Mouse (Mus musculus) spleen, postnatal 4 days (tissue): ENCODE measurements around the gene Usp21.

Source experiments
- DNase-seq, 2 experiments: peaks; one replicate each; pipeline ENCODE4 v3.0.0; 2022; ENCODE audit warnings: low spot score in 2 of 2

Usp21 gene

DNA sequence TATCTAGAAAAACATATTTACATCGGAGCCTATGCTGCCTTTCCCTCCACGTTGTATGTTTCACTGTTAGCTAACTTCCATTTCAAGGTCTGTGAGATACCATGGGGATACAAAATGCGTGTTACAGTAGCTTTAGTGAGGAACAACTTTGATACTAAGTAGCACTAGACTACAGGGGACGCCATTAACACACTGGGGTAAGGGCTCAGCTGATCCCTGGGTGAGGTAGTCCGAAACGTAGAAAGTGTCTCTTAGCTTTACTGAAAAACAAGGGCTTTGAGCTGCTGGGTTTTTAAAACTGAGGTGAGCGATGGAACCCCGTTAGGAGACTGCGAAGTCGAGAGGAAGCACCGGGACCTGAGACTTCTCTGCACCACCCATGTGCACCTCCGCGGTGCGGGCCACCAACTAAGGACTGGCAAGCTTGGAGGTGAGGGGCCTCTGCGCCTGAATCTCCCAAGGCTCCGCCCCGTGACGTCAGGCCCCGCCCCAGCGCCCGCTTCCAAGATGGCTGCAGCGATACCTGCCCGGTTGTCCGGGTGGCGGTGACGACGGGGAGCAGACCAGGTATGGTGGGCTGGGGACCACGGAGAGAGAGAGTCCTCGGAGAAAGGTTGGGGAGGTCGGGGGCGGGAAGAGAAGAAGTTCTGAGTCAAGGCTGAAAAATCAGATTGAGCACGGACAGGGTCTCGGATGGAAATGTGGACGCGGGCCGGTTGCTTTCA, 17.8 kb downstream of the Usp21 start, which contains the start of gene B4galt3:
Gene B4galt3 (plus strand): TSS at position 481 of the 725 bp plus-strand sequence.
- DNase-seq, result peak; percentile 98 to 99

DNA sequence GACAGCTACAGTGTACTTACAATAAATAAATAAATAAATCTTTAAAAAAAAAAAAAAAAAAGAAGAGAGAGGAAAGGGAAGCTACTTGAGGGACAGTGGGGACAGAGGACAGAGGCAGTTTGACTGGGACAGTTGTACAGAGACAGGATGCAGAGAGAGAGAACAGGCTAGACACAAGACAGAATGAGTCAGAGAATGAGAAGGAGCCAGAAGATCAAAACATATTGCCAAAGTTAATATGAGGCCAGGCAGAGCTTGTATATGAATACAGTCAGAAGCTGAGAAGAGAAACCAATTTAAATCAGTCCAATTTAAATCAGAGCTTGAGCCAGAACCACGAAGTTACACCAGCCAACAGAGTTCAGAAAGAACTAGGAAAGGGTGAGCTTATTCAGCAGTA, 19.4 kb downstream of the Usp21 start:
- DNase-seq, result no peak

DNA sequence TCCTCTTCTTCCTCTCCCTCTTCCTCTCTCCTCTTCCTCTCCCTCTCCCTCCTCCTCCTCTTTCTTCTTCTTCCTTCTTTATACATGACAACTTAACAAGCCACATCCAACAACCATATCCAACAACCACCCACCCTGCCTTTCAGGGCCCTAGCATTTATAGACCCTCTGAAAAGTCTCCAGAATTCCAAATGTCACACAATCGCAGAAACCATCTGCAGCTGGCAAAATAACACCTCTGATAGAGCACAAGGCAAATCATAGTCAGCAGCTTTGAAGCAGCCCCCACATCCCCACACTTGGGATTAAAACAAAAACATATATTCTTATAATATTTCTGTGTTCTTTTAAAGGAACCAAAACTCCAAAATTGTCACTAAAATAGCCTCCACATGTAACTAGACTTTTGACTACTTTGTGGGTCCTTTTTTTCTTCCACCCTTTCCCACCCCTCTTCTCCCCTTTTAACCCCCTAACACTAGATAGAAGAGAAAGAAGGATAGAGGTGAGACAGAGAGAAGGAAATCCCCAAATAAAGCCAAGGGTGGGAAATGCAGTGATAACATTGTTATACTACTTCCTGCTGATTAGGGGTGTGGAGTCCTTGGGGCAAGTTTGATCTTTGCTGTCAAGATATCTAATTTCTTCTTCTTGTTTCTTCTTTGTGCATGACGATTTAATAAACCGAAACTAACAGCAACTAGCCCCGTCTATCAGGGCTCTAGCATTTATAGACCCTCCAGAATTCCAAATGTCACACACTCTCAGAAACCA, 21.6 kb downstream of the Usp21 start:
- no peak for DNase-seq

DNA sequence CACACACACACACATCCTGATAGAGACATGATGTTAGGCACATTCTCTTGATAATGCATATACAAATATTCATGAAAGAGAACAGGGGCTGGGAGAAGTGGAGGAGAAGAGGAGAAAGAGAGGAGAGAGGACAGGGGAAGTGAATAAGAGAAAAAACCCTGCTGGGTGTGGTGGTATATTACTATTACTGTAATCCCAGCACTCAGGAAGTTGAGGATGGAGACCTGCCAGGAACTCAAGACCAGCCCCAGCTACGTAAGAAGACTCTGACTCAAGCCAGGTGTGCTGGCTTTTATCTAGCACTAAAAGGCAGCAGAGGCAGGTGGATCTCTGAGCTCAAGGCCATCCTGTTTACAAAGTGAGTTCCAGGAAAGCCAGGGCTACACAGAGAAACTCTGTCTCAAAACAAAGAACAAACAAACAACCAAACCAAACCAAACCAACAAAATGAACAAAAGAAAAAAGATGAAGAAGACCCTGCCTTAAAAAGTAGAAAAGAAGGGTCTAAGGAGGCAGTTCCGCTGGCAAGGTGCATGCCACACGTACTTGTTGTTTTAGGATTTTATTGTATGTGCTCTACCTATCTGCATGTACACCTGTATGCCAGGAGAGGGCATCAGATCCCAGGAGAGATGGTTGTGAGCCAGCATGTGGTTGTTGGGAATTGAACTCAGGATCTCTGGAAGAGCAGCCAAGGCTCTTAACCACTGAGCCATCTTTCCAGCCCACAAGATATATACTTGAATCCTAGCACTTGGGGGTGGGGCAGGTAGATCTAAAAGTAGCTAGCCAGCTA, 23.9 kb downstream of the Usp21 start:
- DNase-seq, result no peak

DNA sequence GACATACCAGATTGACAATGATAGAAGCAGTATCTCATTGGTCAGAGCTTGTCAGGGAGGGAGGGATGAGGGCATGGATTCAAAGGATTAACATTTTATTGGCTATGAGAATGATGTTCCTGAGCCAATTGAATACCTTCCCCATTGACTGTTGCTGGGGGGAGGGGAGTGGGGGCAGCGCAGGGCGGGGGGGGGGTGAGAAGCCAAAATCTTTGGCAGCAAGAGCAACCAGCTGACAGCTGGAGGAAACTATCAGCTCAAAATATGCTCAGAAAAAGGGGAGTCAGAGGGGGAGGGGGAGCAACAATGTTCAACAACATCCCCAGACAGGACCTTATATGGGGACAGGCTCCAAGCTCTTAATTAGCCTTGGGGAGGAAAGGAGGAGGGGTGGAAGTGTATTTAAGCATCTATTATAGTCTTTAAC, 24.6 kb downstream of the Usp21 start:
- DNase-seq, result no peak

DNA sequence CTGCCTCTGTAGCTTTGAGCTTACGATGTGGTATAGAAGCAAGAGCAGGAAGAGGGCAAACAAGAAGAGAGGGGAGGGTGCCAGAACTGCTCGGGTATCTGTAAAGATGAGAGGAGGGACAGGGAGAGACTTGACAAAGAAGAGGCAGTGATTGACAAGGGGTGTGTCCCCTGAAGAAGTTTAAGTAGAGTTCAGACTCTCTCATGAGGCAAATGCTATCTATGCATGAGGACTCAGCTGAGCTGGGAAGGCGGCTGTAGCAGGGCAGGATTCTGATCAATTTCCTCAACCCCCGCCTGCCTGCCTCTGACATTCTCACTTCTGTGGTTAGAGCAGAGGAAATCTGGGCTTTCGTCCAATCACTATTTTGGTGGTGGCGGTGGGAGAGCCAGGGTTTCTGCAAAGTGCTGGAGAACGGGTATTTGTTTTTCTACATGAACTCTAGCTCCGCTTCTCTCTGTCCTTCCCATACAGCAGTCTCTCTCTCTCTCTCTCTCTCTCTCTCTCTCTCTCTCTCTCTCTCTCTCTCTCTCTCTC, 25.1 kb downstream of the Usp21 start:
- DNase-seq, result no peak

DNA sequence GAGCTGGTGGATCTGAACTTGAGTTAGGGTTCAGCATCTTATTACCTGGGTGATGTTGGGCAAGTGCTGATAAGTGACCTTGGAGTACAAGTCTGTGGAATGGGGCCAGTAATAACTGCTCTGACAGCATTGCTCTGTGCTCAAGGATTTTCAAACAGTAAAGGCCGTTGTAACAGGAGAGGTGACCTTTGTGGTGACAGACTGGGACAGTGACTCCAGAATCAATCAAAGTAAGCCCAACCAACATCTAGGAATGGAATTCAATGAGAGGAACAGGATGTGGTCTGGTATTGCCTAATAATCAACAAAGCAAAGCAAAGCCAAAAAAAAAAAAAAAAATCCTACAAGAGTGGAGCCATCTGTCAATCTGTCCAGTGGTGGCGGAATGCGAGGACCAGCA, 27.5 kb downstream of the Usp21 start:
- no peak for DNase-seq

DNA sequence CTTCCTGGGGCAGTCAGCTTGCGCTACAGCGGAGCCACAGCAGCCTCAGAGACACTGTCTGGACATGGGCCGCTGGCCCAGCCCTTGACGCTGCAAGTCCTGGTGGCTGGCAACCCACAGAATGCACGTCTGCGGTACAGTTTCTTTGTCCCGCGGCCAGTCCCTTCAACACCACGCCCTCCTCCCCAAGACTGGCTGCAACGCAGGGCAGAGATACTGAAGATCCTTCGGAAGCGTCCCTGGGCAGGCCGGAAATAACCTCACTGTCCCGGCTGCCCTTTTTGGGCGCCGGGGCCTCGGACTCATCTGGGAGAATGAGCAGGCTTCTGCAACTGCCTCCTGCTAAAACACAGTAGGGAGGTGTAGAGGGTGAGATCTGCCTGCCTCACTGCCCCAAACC, 28.9 kb downstream of the Usp21 start:
- no peak for DNase-seq

DNA sequence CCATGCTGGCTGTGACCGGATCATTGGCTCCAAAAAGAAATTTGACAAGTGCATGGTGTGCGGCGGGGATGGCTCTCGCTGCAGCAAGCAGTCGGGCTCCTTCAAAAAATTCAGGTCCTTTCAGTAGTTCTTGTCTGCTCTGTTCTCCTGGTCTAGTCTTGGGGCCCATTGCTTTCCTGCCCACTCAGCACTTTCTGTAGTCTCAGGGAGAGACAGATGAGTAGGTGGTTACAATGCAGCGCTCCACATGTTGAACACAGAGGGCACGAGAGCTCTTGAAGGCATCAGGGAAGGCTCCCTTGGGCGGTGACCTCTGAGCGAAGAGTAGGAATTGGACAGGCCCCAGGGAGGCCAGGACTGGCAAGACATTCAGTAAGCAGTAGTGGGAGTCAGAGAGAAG, 30.0 kb downstream of the Usp21 start:
- DNase-seq, result no peak

DNA sequence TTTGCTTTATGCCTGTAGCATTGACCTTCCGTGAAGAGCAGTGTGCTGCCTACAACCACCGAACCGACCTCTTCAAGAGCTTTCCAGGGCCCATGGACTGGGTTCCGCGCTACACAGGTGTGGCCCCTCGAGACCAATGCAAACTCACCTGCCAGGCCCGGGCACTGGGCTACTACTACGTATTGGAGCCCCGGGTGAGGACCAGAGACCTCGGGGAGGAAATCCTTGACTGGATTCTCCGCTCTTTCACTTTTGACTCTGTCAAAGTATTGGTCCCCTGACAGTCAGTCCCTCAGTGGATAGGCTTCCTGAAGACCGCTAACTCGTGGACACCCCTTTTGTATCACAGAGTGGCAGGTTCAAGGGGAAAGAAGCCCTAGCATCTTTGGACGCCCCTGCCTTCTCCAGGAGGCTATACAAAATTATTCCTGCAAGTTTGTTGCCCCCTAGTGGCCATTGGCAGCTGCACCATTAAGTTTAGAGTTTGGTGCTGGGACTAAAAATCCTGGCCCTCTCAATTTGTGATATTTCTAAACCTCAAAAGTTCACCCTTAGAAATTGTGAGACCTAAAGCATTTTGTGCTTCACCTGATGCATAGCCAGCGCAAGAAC, 30.7 kb downstream of the Usp21 start:
- DNase-seq, result peak; percentile 61 to 82

DNA sequence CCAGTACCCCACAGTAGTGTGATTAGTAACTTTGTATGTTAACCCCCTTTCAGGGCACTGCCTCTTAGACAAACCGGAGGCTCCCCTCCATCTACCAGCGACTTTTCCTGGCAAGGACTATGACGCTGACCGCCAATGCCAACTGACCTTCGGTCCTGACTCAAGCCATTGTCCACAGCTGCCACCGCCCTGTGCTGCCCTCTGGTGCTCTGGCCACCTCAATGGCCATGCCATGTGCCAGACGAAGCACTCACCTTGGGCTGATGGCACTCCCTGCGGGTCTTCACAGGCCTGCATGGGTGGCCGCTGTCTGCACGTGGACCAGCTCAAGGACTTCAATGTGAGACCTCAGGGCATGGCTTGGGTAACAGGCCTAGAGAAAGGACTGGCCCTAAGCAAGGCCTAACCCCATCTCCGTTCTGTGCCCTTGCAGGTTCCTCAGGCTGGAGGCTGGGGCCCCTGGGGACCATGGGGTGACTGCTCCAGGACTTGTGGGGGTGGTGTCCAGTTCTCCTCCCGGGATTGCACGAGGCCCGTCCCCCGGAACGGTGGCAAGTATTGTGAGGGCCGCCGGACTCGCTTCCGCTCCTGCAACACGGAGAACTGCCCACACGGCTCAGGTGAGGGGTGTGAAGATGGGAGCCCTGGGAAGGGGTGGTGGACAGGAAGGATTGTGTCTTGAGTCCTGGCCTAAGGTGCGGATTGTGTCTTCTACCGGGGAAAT, 31.5 kb downstream of the Usp21 start:
- peak in 1 of 2 experiments; percentile 64 for DNase-seq

DNA sequence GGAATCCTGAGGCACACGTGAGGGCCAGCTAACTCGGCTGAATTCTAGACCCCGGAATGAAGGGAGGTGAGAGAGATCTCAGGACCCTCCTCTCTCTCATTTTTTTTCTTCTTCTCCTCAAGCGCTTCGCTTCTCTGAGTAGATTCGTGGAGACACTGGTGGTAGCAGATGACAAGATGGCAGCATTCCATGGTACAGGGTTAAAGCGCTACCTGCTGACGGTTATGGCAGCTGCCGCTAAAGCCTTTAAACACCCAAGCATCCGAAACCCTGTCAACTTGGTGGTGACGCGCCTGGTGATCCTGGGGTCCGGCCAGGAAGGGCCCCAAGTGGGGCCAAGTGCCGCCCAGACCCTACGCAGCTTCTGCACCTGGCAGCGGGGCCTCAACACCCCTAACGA, 35.4 kb downstream of the Usp21 start:
- DNase-seq, result no peak

DNA sequence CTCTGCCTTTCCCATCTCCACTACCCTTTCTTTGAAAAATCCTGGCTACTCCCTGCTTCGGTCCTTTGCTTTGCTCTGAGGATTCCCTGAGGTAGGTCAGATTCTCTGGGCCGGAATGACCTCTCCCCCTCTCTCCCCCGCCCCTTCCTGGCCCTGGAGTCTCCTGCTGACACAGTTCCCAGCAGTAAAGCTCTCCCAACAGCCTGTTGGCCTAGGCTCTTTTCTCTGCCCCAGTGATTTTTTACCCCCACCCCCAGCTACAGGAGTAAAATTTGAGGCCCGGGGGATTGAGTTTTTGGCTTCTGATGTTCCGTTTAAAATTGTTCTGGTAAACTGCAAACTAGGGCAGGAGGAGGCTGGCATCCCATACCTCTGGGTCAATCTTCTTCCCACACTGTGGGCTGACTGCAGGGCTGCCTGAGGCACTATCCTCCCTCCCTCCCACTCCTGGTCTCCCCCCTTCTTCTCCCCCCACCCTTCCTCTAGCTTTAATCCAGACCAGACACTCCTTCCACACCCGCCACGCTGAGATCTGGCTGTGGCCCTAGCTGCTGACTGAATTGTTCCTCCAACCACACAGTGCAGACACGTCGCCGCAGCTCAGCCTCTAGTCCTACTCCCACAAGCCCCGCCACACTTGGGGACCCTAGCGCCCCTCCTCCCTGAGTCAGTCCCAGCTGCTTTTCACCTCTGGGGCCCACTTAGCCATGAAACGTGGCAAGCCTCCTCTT, 36.0 kb downstream of the Usp21 start:
- no peak for DNase-seq

DNA sequence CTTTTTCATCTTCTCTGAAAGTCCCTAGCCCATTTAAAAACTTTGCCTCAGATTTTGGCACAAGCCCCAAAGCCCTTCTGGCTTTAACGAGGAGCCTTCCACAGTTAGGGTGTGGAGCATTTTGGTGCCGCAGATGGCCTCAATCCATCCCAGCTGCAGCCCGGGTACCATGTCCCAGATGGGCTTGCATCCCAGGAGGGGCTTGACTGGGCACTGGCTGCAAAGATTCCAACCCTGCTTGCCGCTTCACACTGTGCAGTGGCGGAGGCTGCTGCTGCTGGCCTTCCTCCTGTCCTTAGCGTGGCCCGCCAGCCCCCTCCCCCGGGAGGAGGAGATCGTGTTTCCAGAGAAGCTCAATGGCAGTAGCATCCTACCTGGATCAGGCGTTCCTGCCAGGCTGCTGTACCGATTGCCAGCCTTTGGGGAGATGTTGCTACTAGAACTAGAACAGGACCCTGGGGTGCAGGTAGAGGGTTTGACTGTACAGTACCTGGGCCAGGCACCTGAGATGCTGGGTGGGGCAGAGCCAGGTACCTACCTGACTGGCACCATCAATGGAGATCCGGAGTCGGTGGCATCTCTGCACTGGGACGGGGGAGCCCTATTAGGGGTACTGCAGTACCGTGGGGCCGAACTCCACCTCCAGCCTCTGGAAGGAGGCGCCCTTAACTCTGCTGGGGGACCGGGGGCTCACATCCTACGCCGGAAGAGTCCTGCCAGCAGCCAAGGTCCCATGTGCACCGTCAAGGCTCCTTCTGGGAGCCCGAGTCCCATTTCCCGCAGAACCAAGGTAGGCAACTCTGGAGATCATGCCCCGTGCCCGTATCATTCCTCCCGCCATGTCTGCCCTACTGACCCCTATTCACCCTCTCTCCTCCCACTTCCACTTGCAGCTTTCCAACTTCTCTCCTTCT, 36.9 kb downstream of the Usp21 start, which contains the start of gene Ndufs2:
Gene Ndufs2 (minus strand): TSS at position 709 of the 914 bp plus-strand sequence.
- no peak for DNase-seq

DNA sequence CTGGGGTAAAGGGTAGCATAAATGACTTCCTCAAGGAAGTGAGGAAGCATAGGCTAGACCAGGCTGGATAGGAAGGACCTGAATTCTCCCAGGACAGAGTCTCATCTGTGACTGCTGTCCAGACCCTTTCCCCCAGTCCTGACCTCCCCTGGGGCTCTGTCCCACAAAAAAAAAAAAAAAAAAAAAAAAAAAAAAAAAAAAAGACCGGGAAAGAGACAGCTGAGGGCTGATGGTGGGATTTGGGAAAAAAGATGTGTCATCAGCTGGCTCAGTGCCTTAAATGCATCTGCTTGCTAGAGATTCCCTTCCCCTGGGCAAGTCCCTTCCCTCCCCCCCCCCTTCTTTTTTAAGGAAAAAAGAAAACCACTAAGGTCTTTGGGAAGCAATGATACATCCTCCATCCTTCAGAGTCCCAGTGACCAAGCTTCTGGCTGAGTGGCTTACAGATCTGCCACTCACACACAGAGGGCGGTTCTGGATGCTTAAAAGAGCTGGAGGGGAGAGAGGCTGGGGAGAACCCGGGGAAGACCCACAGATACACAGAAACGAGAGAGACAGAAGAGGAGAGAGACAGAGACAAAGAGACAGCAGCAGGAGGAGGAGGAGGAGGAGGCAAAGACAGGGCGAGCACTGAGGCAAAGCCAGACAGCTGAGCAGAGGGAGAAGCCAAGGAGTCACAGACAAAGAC, 37.7 kb downstream of the Usp21 start, which contains the start of gene Adamts4:
Gene Adamts4 (plus strand): TSS at position 509 of the 688 bp plus-strand sequence.
- DNase-seq, result no peak

DNA sequence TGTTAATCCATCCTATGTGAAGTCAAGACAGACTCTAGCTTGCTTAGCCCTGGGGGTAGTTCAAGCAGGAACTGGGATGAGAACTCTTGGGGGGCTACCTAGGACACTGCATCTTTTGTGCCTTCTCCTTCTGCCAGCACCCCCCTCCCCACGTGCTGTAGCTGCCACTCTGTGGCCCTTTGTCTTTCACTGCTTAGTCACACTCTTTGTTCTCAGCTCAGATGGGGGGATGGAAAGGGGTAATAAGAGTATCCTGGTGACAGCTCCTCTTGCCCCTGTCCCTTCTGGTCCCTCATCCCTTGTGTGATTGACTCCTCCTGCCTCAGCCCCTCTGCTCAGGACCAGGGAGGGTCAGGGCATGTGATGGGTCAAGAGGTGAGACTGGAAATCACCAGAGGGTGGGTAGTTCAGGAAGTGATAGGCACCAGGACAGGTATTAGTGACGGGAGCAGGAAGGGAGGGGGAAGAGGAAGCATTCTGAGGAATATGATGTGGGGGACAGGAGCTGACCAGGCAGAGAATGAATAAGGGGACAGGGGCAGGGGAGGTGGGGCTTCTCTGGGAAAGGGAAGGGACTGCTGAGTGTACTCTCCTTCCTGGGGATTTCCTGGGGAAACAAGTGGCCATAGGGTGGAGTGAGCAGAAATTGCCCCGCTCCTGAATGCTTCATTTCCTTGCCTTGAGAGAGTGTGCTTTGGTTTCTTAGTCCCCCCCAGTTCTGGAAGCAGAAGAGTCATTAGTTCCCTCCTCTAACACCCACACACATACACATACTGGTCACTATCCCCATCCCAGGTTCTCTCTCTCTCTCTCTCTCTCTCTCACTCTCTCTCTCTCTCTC, 39.2 kb downstream of the Usp21 start:
- DNase-seq, result no peak

DNA sequence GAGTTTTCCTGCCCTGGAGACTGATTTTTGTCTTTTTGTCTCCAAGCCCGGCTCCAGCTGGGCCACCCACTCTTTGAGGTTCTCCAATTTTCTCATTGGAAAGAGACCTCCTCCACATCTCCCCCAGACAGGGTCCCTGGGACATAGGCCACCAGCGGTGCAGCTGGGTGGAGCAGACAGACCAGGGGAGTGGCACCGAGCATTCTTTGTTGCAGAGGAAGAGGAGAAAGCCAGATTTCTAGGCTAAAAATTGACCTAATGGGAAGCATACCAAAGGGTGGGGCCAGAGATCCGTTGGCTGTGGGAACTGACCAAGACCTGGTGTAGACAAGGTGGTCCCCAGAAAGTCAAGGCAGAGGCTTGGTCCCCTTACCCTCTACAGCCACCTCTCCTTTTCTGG, 39.9 kb downstream of the Usp21 start:
- no peak for DNase-seq

DNA sequence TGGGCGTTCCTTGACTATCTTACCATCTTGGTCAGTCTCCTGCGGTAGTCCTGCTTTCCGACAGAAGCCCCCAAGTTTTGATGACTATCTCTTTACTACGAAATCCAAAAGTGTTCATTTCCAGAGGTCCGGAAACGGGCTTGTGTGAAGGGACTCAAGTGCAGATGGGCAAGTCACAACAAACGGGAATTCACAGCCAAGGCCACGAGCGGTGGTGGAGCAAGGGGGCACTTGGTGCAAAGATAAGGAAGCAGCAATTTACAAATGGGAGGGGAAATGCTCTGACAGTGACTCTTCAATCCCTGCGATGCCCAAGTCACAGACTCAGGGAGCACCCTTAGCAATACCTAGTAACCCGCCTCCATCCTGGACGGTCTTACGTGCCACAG, 40.3 kb downstream of the Usp21 start:
- no peak for DNase-seq
